Mouse (Mus musculus) lung, embryonic 16.5 days (tissue): Measurements from ENCODE around the gene Hc. TPM values are rescaled to one million over a fixed set of nuclear protein-coding genes. Genes with fewer than 3 reads are reported as not detected.

Experiments used
- ATAC-seq: fragments of 200-750 bp; cut with Nextera tagmentation; 2 replicates; pipeline ENCODE4 v1.8.0; 2017; ENCODE audit warnings: low read depth, mild to moderate bottlenecking, moderate library complexity
- H3K27ac ChIP-seq: fragments of 300-500 bp; sonication (generic); 2 replicates; pipeline ENCODE4 v1.5.1; 2014; ENCODE audit warnings: mild to moderate bottlenecking, control low read depth, low read length
- H3K27me3 ChIP-seq: fragments of 300-500 bp; sonication (generic); 2 replicates; pipeline ENCODE4 v1.6.1; 2014; ENCODE audit warnings: low read depth, low read length, mixed read lengths; ENCODE audit not compliant: control insufficient read depth, insufficient read depth
- H3K36me3 ChIP-seq: fragments of 300-500 bp; sonication (generic); 2 replicates; pipeline ENCODE4 v1.6.1; 2014; ENCODE audit warnings: low read length; ENCODE audit not compliant: control insufficient read depth, insufficient read depth
- H3K4me1 ChIP-seq: fragments of 300-500 bp; sonication (generic); replicated peaks from 2 replicates; pipeline ENCODE4 v1.6.1; 2014; ENCODE audit warnings: low read length, mixed read lengths; ENCODE audit not compliant: control insufficient read depth, insufficient read depth
- H3K4me2 ChIP-seq: fragments of 300-500 bp; sonication (generic); 2 replicates; pipeline ENCODE4 v1.6.1; 2014; ENCODE audit warnings: low read depth, low read length, control low read depth
- H3K4me3 ChIP-seq: fragments of 300-500 bp; sonication (generic); 2 replicates; pipeline ENCODE4 v1.5.1; 2014; ENCODE audit warnings: mild to moderate bottlenecking, low read length, control low read depth
- H3K9ac ChIP-seq: fragments of 300-500 bp; sonication (generic); 2 replicates; pipeline ENCODE4 v1.6.1; 2014; ENCODE audit warnings: low read length, control low read depth
- H3K9me3 ChIP-seq: fragments of 300-500 bp; sonication (generic); 2 replicates; pipeline ENCODE4 v1.6.1; 2016; ENCODE audit warnings: low read length; ENCODE audit not compliant: control insufficient read depth
- WGBS: fragments of 180-500 bp; shearing (Covaris S2); extraction: QIAGEN DNeasy Blood & Tissue Kit; methylation state at CpG from one replicate; pipeline ENCODE4 v1.1.7; 2014; 5-methylcytosine and 5-hydroxymethylcytosine counted together
- polyA plus RNA-seq: library from polyadenylated mRNA; unstranded; fragments of >200 nt; fragmentation: Nextera tagmentation; extraction: Ambion mirVana; gene quantifications from 2 replicates; pipeline ENCODE4 v1.2.1, GENCODE M21; 2015

Hc gene
- polyA plus RNA-seq, 1 experiment from 2014 or later = 2.4 TPM

DNA sequence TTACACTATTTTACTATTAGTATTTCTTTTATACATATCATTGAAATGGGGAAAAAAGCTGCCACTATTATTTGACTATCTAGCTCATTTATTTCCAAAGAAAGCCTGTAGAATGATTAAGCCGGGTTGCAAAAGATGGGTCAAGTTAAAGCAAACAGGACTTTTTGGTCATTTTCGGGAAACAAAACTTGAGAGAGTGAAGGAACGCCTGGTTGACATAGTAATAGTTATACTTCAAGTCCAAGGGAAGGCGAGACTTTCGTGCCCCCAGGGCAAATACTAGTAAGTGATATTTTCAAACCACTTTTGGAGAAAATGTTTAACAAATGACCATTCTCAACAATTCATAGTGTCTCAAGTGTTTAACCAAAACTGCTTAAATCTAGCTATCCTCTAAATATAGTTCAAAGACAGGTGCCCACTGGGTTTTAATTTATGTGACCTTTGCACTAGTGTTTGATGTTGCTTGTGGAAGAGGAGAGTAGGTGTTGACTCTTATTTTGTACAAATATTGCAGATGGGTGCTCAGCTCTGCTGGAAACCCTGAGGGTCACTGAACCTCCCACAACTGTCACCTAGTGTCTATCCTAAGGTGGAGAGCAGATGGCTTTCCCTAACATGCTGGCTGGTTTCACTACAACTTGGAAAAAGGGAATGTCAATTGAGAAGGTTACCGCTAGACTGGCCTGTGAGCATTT is 2.2 kb upstream of the Hc start:
- no peak for ATAC-seq
- 53% methylated on average over 6 of the region's 6 CpGs for WGBS
- Histone ChIP-seq H3K27ac (peak overlapping the region; percentile 3; the same call in 1 of the 2 replicates), H3K9me3 (no peaks in the 10 kb centered on the region), H3K4me2 (no peak overlapping the region), H3K27me3 (no peaks in the 10 kb centered on the region), H3K4me1 (peaks cover 6% of the 10 kb centered on the region), H3K36me3 (no peaks in the 10 kb centered on the region), H3K4me3 (no peak overlapping the region), H3K9ac (no peak overlapping the region)

GRCm38 (mm10) chr2:35060897-35061296 is 341 bp downstream of the Hc start:
- ATAC-seq = no peak
- Histone ChIP-seq H3K4me2 (peak overlapping the region; percentile 21; the same call in 1 of the 2 replicates), H3K27ac (0 out of 2 replicates have a peak overlapping the region, but pooled peaks have one; percentile 13)

DNA sequence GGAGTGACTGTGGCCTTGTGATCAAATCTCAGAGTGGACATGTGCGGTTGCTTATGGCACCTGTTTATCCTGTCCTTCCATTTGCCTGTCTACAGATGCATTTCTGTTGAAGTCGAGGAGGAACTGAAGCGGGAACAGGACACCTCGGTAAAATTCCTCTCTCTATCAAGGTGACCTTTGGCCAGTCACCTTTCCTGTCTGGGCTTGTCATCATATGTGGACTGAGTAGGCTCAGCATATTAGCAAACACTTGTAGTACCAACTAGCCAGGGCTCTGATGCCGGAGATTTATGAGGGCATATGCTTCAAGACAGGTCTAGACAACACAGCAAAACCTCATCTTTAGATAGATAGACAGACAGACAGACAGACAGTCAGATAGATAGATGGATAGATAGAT is 982 bp downstream of the Hc start:
- Histone ChIP-seq H3K4me3 (no peak overlapping the region), H3K4me1 (peaks cover 6% of the 10 kb centered on the region), H3K9ac (no peak overlapping the region), H3K4me2 (no peak overlapping the region), H3K36me3 (no peaks in the 10 kb centered on the region), H3K27ac (no peak overlapping the region), H3K27me3 (no peaks in the 10 kb centered on the region), H3K9me3 (no peaks in the 10 kb centered on the region)
- no peak for ATAC-seq
- WGBS = 60% methylated on average over 5 of the region's 5 CpGs

More at GRCm38 (mm10) chr2:35060897-35061296, 341 bp downstream of the Hc start:
- Histone ChIP-seq H3K4me3 (peak overlapping the region; percentile 19; the same call in 1 of the 2 replicates), H3K36me3 (no peaks in the 10 kb centered on the region), H3K4me1 (peaks cover 6% of the 10 kb centered on the region), H3K9ac (peak overlapping the region; percentile 24; the same call in 1 of the 2 replicates), H3K27me3 (no peaks in the 10 kb centered on the region), H3K9me3 (no peaks in the 10 kb centered on the region)
- 28% methylated on average over 6 of the region's 6 CpGs for WGBS

GRCm38 (mm10) chr2:35058325-35058724 is 2.9 kb downstream of the Hc start:
- WGBS = 85% methylated on average over 2 of the region's 2 CpGs
- no peak for ATAC-seq
- no peak overlapping the region for H3K4me3 ChIP-seq
- no peak overlapping the region for H3K9ac ChIP-seq
- no peaks in the 10 kb centered on the region for H3K9me3 ChIP-seq
- no peaks in the 10 kb centered on the region for H3K27me3 ChIP-seq
- H3K4me2 ChIP-seq = no peak overlapping the region
- H3K36me3 ChIP-seq = no peaks in the 10 kb centered on the region
- H3K27ac ChIP-seq = no peak overlapping the region
- H3K4me1 ChIP-seq = peaks cover 2% of the 10 kb centered on the region; the same call in 1 of the 2 replicates

DNA sequence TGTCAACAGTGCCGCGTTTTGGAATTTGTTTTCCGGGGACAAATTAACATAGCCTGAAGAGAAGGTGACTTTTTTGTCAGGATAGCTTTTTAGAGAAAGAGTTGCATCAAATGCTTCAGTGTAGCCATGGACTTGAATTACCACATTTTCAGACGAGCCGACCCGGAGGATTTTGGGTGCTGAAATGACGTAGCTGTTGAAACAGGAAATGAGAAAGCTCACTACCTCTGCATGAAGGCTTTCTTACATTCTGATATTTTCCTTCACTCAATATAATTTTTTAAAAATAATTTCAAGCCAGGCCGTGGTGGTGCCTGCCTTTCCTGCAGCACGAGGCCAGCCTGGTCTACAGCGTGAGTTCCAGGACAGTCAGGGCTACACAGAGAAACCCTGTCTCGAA is 4.0 kb downstream of the Hc start:
- Histone ChIP-seq H3K9ac (no peak overlapping the region), H3K27ac (no peak overlapping the region), H3K27me3 (no peaks in the 10 kb centered on the region), H3K4me1 (peaks cover 2% of the 10 kb centered on the region; the same call in 1 of the 2 replicates), H3K4me3 (no peak overlapping the region), H3K36me3 (no peaks in the 10 kb centered on the region), H3K4me2 (no peak overlapping the region), H3K9me3 (no peaks in the 10 kb centered on the region)
- ATAC-seq = no peak
- 81% methylated on average over 11 of the region's 11 CpGs for WGBS

GRCm38 (mm10) chr2:35048851-35049250 is 12.4 kb downstream of the Hc start:
- Histone ChIP-seq H3K4me3 (no peak overlapping the region), H3K4me2 (no peak overlapping the region), H3K27me3 (no peaks in the 10 kb centered on the region), H3K9me3 (no peaks in the 10 kb centered on the region), H3K4me1 (no peaks in the 10 kb centered on the region), H3K27ac (no peak overlapping the region), H3K36me3 (no peaks in the 10 kb centered on the region), H3K9ac (no peak overlapping the region)
- WGBS = 34% methylated on average over 5 of the region's 5 CpGs
- ATAC-seq = no peak

GRCm38 (mm10) chr2:35044956-35045355 is 16.3 kb downstream of the Hc start:
- H3K27me3 ChIP-seq = no peaks in the 10 kb centered on the region
- H3K36me3 ChIP-seq = no peaks in the 10 kb centered on the region
- WGBS = 58% methylated on average over 2 of the region's 2 CpGs
- no peak for ATAC-seq
- no peak overlapping the region for H3K4me3 ChIP-seq
- H3K9me3 ChIP-seq = no peaks in the 10 kb centered on the region
- H3K9ac ChIP-seq = no peak overlapping the region
- H3K4me2 ChIP-seq = no peak overlapping the region
- no peak overlapping the region for H3K27ac ChIP-seq
- no peaks in the 10 kb centered on the region for H3K4me1 ChIP-seq

- ATAC-seq = no peak
- H3K27me3 ChIP-seq = no peaks in the 10 kb centered on the region
- H3K4me1 ChIP-seq = no peaks in the 10 kb centered on the region
- H3K9me3 ChIP-seq = no peaks in the 10 kb centered on the region
- H3K4me3 ChIP-seq = no peak overlapping the region
- no peak overlapping the region for H3K4me2 ChIP-seq
- no peak overlapping the region for H3K27ac ChIP-seq
- WGBS = 86% methylated on average over 9 of the region's 9 CpGs
- no peak overlapping the region for H3K9ac ChIP-seq
- no peaks in the 10 kb centered on the region for H3K36me3 ChIP-seq
Observed at GRCm38 (mm10) chr2:35038580-35039375, 22.5 kb downstream of the Hc start.

- no peak for ATAC-seq
- 77% methylated on average over 3 of the region's 3 CpGs for WGBS
- Histone ChIP-seq H3K27me3 (no peaks in the 10 kb centered on the region), H3K4me2 (no peak overlapping the region), H3K27ac (no peak overlapping the region), H3K4me3 (no peak overlapping the region), H3K36me3 (no peaks in the 10 kb centered on the region), H3K9ac (no peak overlapping the region), H3K4me1 (no peaks in the 10 kb centered on the region), H3K9me3 (0 out of 2 replicates have a peak, but pooled peaks cover 3% of the 10 kb centered on the region)
Observed at GRCm38 (mm10) chr2:35024646-35025154, 36.5 kb downstream of the Hc start.
